Mouse (Mus musculus) embryonic facial prominence, embryonic 12.5 days (tissue): ENCODE measurements at regions not wholly inside any gene's neighbourhood (a gene's known extent, or its start where the extent isn't known, plus 50 kb on each side); places are given as distances from the start of the nearest gene placed in this dataset.
A peak's percentile ranks its signal among the peaks of the same experiment; 100 is the strongest.

Source experiments
- ATAC-seq: fragments of 200-750 bp; cut with Nextera tagmentation; 2 replicates; pipeline ENCODE4 v1.8.0; 2017; ENCODE audit not compliant: insufficient number of reproducible peaks, insufficient read depth, low FRiP score, low TSS enrichment
- H3K27ac ChIP-seq: fragments of 300-500 bp; sonication (generic); 2 replicates; pipeline ENCODE4 v1.5.1; 2016; ENCODE audit warnings: mild to moderate bottlenecking
- H3K27me3 ChIP-seq: fragments of 300-500 bp; sonication (generic); 2 replicates; pipeline ENCODE4 v1.6.1; 2016; ENCODE audit warnings: mild to moderate bottlenecking, moderate library complexity
- H3K36me3 ChIP-seq: fragments of 300-500 bp; sonication (generic); 2 replicates; pipeline ENCODE4 v1.6.1; 2016; ENCODE audit warnings: mild to moderate bottlenecking
- H3K4me1 ChIP-seq: fragments of 300-500 bp; sonication (generic); 2 replicates; pipeline ENCODE4 v1.6.1; 2016
- H3K4me2 ChIP-seq: fragments of 300-500 bp; sonication (generic); replicated peaks from 2 replicates; pipeline ENCODE4 v1.6.1; 2016; ENCODE audit warnings: mild to moderate bottlenecking, moderate library complexity
- H3K4me3 ChIP-seq: fragments of 300-500 bp; sonication (generic); 2 replicates; pipeline ENCODE4 v1.5.1; 2016; ENCODE audit warnings: mild to moderate bottlenecking
- H3K9ac ChIP-seq: fragments of 300-500 bp; sonication (generic); 2 replicates; pipeline ENCODE4 v1.6.1; 2016; ENCODE audit warnings: mild to moderate bottlenecking, moderate library complexity
- H3K9me3 ChIP-seq: fragments of 300-500 bp; sonication (generic); 2 replicates; pipeline ENCODE4 v1.6.1; 2016; ENCODE audit warnings: mild to moderate bottlenecking, moderate library complexity
- WGBS: fragments of 180-500 bp; shearing (Covaris S2); methylation state at CpG from one replicate; pipeline ENCODE4 v1.1.7; 2016; 5-methylcytosine and 5-hydroxymethylcytosine counted together

GRCm38 (mm10) chr7:94798101-94798500 lies 1372.9 kb upstream of the Tenm4 start:
- Histone ChIP-seq H3K27ac (no peak overlapping the region), H3K36me3 (no peaks in the 10 kb centered on the region), H3K4me2 (no peak overlapping the region), H3K27me3 (no peaks in the 10 kb centered on the region), H3K9ac (no peak overlapping the region), H3K4me1 (no peaks in the 10 kb centered on the region), H3K4me3 (no peak overlapping the region), H3K9me3 (no peaks in the 10 kb centered on the region)
- WGBS: 66% methylated on average over 9 of the region's 9 CpGs
- ATAC-seq: no peak

- no peak overlapping the region for H3K4me2 ChIP-seq
- ATAC-seq: no peak
- no peak overlapping the region for H3K4me3 ChIP-seq
- no peaks in the 10 kb centered on the region for H3K36me3 ChIP-seq
- H3K9me3 ChIP-seq: no peaks in the 10 kb centered on the region
- H3K27me3 ChIP-seq: no peaks in the 10 kb centered on the region
- WGBS: 84% methylated on average over 4 of the region's 4 CpGs
- H3K27ac ChIP-seq: no peak overlapping the region
- no peaks in the 10 kb centered on the region for H3K4me1 ChIP-seq
- no peak overlapping the region for H3K9ac ChIP-seq
Measured at GRCm38 (mm10) chr7:94841197-94841596, 1329.8 kb upstream of the Tenm4 start.

- Histone ChIP-seq H3K9ac (no peak overlapping the region), H3K4me3 (no peak overlapping the region), H3K9me3 (no peaks in the 10 kb centered on the region), H3K4me2 (no peak overlapping the region), H3K27me3 (no peaks in the 10 kb centered on the region), H3K36me3 (no peaks in the 10 kb centered on the region), H3K27ac (no peak overlapping the region), H3K4me1 (no peaks in the 10 kb centered on the region)
- ATAC-seq: no peak
- WGBS: 90% methylated on average over 13 of the region's 13 CpGs
Measured at GRCm38 (mm10) chr7:94851360-94851759, 1319.7 kb upstream of the Tenm4 start.

GRCm38 (mm10) chr7:94856636-94857035 lies 1314.4 kb upstream of the Tenm4 start:
- Histone ChIP-seq H3K36me3 (no peaks in the 10 kb centered on the region), H3K27ac (no peak overlapping the region), H3K9me3 (no peaks in the 10 kb centered on the region), H3K4me3 (no peak overlapping the region), H3K4me1 (no peaks in the 10 kb centered on the region), H3K9ac (no peak overlapping the region), H3K27me3 (no peaks in the 10 kb centered on the region), H3K4me2 (no peak overlapping the region)
- no peak for ATAC-seq
- WGBS: 92% methylated on average over 2 of the region's 2 CpGs

- no peaks in the 10 kb centered on the region for H3K4me1 ChIP-seq
Measured at GRCm38 (mm10) chr7:94890711-94891430, 1280.2 kb upstream of the Tenm4 start.

GRCm38 (mm10) chr7:94898088-94898487 lies 1273.0 kb upstream of the Tenm4 start:
- 63% methylated on average over 3 of the region's 3 CpGs for WGBS
- Histone ChIP-seq H3K36me3 (no peaks in the 10 kb centered on the region), H3K4me2 (no peak overlapping the region), H3K4me3 (no peak overlapping the region), H3K27ac (no peak overlapping the region), H3K27me3 (no peaks in the 10 kb centered on the region), H3K9me3 (no peaks in the 10 kb centered on the region), H3K4me1 (no peaks in the 10 kb centered on the region), H3K9ac (no peak overlapping the region)
- ATAC-seq: no peak

More at GRCm38 (mm10) chr7:94890711-94891430, 1280.2 kb upstream of the Tenm4 start:
- H3K27ac ChIP-seq: no peak overlapping the region
- no peaks in the 10 kb centered on the region for H3K36me3 ChIP-seq
- no peak overlapping the region for H3K4me3 ChIP-seq
- H3K9ac ChIP-seq: no peak overlapping the region
- no peak overlapping the region for H3K4me2 ChIP-seq
- no peak for ATAC-seq
- WGBS: 42% methylated on average over 2 of the region's 2 CpGs
- H3K27me3 ChIP-seq: no peaks in the 10 kb centered on the region
- H3K9me3 ChIP-seq: no peaks in the 10 kb centered on the region

GRCm38 (mm10) chr7:94926547-94927123 lies 1244.4 kb upstream of the Tenm4 start:
- H3K27ac ChIP-seq: no peak overlapping the region
- H3K9ac ChIP-seq: no peak overlapping the region
- no peaks in the 10 kb centered on the region for H3K27me3 ChIP-seq
- H3K4me1 ChIP-seq: no peaks in the 10 kb centered on the region
- H3K4me2 ChIP-seq: no peak overlapping the region
- no peak overlapping the region for H3K4me3 ChIP-seq
- H3K36me3 ChIP-seq: no peaks in the 10 kb centered on the region
- WGBS: 78% methylated on average over 3 of the region's 3 CpGs
- ATAC-seq: no peak
- no peaks in the 10 kb centered on the region for H3K9me3 ChIP-seq

- H3K27me3 ChIP-seq: no peaks in the 10 kb centered on the region
- WGBS: 47% methylated on average over 2 of the region's 2 CpGs
- no peak for ATAC-seq
Measured at GRCm38 (mm10) chr7:94963758-94964299, 1207.2 kb upstream of the Tenm4 start.

GRCm38 (mm10) chr7:94967601-94968000 lies 1203.4 kb upstream of the Tenm4 start:
- H3K4me3 ChIP-seq: no peak overlapping the region
- H3K27ac ChIP-seq: no peak overlapping the region
- no peaks in the 10 kb centered on the region for H3K9me3 ChIP-seq
- no peak for ATAC-seq
- H3K27me3 ChIP-seq: no peaks in the 10 kb centered on the region
- H3K4me1 ChIP-seq: no peaks in the 10 kb centered on the region
- H3K36me3 ChIP-seq: no peaks in the 10 kb centered on the region
- H3K9ac ChIP-seq: no peak overlapping the region
- no peak overlapping the region for H3K4me2 ChIP-seq

More at GRCm38 (mm10) chr7:94963758-94964299, 1207.2 kb upstream of the Tenm4 start:
- Histone ChIP-seq H3K9ac (no peak overlapping the region), H3K4me3 (no peak overlapping the region), H3K9me3 (no peaks in the 10 kb centered on the region), H3K27ac (no peak overlapping the region), H3K36me3 (no peaks in the 10 kb centered on the region), H3K4me1 (no peaks in the 10 kb centered on the region), H3K4me2 (no peak overlapping the region)

GRCm38 (mm10) chr7:94975037-94975775 lies 1195.8 kb upstream of the Tenm4 start:
- no peak overlapping the region for H3K4me3 ChIP-seq

GRCm38 (mm10) chr7:94996258-94996657 lies 1174.8 kb upstream of the Tenm4 start:
- H3K4me3 ChIP-seq: no peak overlapping the region
- H3K27me3 ChIP-seq: no peaks in the 10 kb centered on the region
- H3K9me3 ChIP-seq: no peaks in the 10 kb centered on the region
- no peak overlapping the region for H3K4me2 ChIP-seq
- no peak overlapping the region for H3K9ac ChIP-seq
- no peaks in the 10 kb centered on the region for H3K36me3 ChIP-seq
- H3K27ac ChIP-seq: no peak overlapping the region
- 75% methylated on average over 6 of the region's 6 CpGs for WGBS
- ATAC-seq: 0 out of 2 replicates have a peak, but pooled peaks have one; percentile 56
- no peaks in the 10 kb centered on the region for H3K4me1 ChIP-seq

More at GRCm38 (mm10) chr7:94975037-94975775, 1195.8 kb upstream of the Tenm4 start:
- no peaks in the 10 kb centered on the region for H3K27me3 ChIP-seq
- ATAC-seq: no peak
- no peaks in the 10 kb centered on the region for H3K4me1 ChIP-seq
- 72% methylated on average over 2 of the region's 2 CpGs for WGBS
- no peaks in the 10 kb centered on the region for H3K9me3 ChIP-seq
- H3K9ac ChIP-seq: no peak overlapping the region
- H3K4me2 ChIP-seq: no peak overlapping the region
- no peak overlapping the region for H3K27ac ChIP-seq
- no peaks in the 10 kb centered on the region for H3K36me3 ChIP-seq

- Histone ChIP-seq H3K9ac (no peak overlapping the region), H3K4me1 (no peaks in the 10 kb centered on the region), H3K4me3 (no peak overlapping the region), H3K4me2 (no peak overlapping the region), H3K9me3 (no peaks in the 10 kb centered on the region), H3K36me3 (no peaks in the 10 kb centered on the region), H3K27ac (no peak overlapping the region), H3K27me3 (no peaks in the 10 kb centered on the region)
- whole genome bisulfite sequencing: 85% methylated on average over 3 of the region's 3 CpGs
- ATAC-seq: no peak
Measured at GRCm38 (mm10) chr7:95004161-95004560, 1166.9 kb upstream of the Tenm4 start.
